Comparison of ENCODE assay signal across 8 mouse cellular contexts in the genomic region with DNA sequence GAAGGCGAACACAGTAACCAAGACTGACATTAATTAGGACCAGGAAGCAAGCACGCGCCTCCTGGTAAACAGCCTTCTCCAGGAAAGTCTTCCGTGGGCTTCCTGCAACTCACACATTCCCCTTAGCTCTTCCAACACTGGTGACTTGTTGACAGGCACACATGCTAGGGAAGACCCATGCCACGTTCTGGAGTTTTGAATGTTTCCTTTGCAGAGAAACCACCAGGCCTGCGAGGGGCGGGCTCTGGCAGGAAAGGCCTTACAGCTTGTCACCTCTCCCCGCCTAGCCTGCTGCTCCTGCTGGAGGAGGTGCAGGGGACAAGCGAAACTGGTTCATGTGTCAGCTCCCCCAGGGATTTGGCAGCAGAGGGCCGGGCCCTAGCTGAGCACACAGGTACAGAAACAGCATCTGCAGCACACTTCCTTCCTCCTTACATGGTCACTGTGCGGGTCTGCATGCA. TPM values are rescaled to one million over a fixed set of nuclear protein-coding genes. Genes with fewer than 3 reads are reported as not detected.
A peak's percentile ranks its signal among the peaks of the same experiment; 100 is the strongest.
DNase-seq lines count a peak whose midpoint lies in the region; ATAC-seq and TF ChIP-seq lines count a peak whose summit lies in the region.

No protein-coding gene starts in this region.

- H3K36me3 ChIP-seq in hindbrain, embryonic 10.5 days = no peaks in the 10 kb centered on the region
- H3K36me3 ChIP-seq in limb, embryonic 12.5 days = no peaks in the 10 kb centered on the region
- no peaks in the 10 kb centered on the region for H3K36me3 ChIP-seq in midbrain, embryonic 14.5 days (ENCODE audit: control insufficient read depth, insufficient read depth, low read length)
- H3K36me3 ChIP-seq in thymus, adult 2 months (ENCODE audit: control insufficient read depth, insufficient read depth, low read length) = no peaks in the 10 kb centered on the region

- WGBS in cerebellum, adult 2 months = 7% methylated on average over 11 of the region's 11 CpGs
- WGBS in hindbrain, embryonic 10.5 days = 19% methylated on average over 11 of the region's 11 CpGs
- 3% methylated on average over 11 of the region's 11 CpGs for WGBS in limb, embryonic 12.5 days
- WGBS in midbrain, embryonic 14.5 days = 30% methylated on average over 11 of the region's 11 CpGs
- WGBS in thymus, adult 2 months = 21% methylated on average over 11 of the region's 11 CpGs

- peak; percentile 85 for DNase-seq in MN1 (ENCODE audit: low spot score)
- peak; percentile 83 for DNase-seq in cerebellum, adult 2 months
- DNase-seq in gastrocnemius, adult 18-20 months (ENCODE audit: low spot score) = peak; percentile 37
- peak; percentile 52 for DNase-seq in hindbrain, embryonic 10.5 days (ENCODE audit: low spot score)
- peak; percentile 49 for DNase-seq in midbrain, embryonic 14.5 days
- DNase-seq in thymus, adult 2 months = peak; percentile 21

- no peaks in the 10 kb centered on the region for H3K9me3 ChIP-seq in hindbrain, embryonic 10.5 days
- H3K9me3 ChIP-seq in limb, embryonic 12.5 days = no peaks in the 10 kb centered on the region
- H3K9me3 ChIP-seq in midbrain, embryonic 14.5 days (ENCODE audit: control insufficient read depth, low read length) = no peaks in the 10 kb centered on the region

- H3K4me3 ChIP-seq in cerebellum, adult 2 months (replicated peaks; ENCODE audit: insufficient read depth, low read depth, low read length) = peak overlapping the region; percentile 53
- H3K4me3 ChIP-seq in hindbrain, embryonic 10.5 days = peak overlapping the region; percentile 29
- peak overlapping the region; percentile 13; the same call in 1 of the 2 replicates for H3K4me3 ChIP-seq in limb, embryonic 12.5 days (replicated peaks)
- no peak overlapping the region for H3K4me3 ChIP-seq in midbrain, embryonic 14.5 days (replicated peaks; ENCODE audit: low read depth, low read length)
- H3K4me3 ChIP-seq in thymus, adult 2 months (ENCODE audit: control insufficient read depth, insufficient read depth, low read length) = no peak overlapping the region

- no peak for TF ChIP-seq CTCF in cerebellum, adult 2 months (IDR thresholded peaks at IDR 0.05; ENCODE audit: borderline replicate concordance, insufficient read depth, low read depth, low read length)
- no peak for TF ChIP-seq CTCF in thymus, adult 2 months (IDR thresholded peaks at IDR 0.05; ENCODE audit: borderline replicate concordance, control insufficient read depth, extremely low read depth, insufficient read depth, low read length, poor library complexity)

- TF ChIP-seq POLR2A in cerebellum, adult 2 months (IDR thresholded peaks at IDR 0.05; ENCODE audit: borderline replicate concordance, insufficient read depth, low read length) = no peak
- no peak for TF ChIP-seq POLR2A in thymus, adult 2 months (IDR thresholded peaks at IDR 0.05; ENCODE audit: control insufficient read depth, extremely low read depth, insufficient read depth, low read length, poor library complexity)

- H3K9ac ChIP-seq in limb, embryonic 12.5 days (replicated peaks) = peak overlapping the region; percentile 32; the same call in 1 of the 2 replicates
- H3K9ac ChIP-seq in midbrain, embryonic 14.5 days (replicated peaks; ENCODE audit: low read length) = no peak overlapping the region

- peak; percentile 50; the same call in 1 of the 2 replicates for ATAC-seq in limb, embryonic 12.5 days (ENCODE audit: insufficient number of reproducible peaks, insufficient read depth, low FRiP score, low TSS enrichment, low read depth)
- ATAC-seq in midbrain, embryonic 14.5 days (ENCODE audit: low FRiP score, low TSS enrichment) = no peak
- no peak for ATAC-seq in monocyte, adult 5-6 weeks (replicated peaks; ENCODE audit: insufficient number of reproducible peaks, low FRiP score, low TSS enrichment, poor library complexity, severe bottlenecking)

- peak overlapping the region; percentile 45 for H3K4me2 ChIP-seq in limb, embryonic 12.5 days
- H3K4me2 ChIP-seq in midbrain, embryonic 14.5 days (ENCODE audit: low read length) = 0 out of 2 replicates have a peak overlapping the region, but pooled peaks have one; percentile 10

- no peaks in the 10 kb centered on the region for H3K27me3 ChIP-seq in cerebellum, adult 2 months (ENCODE audit: control insufficient read depth, insufficient read depth, low read length)
- peaks cover 3% of the 10 kb centered on the region; the same call in 1 of the 2 replicates for H3K27me3 ChIP-seq in hindbrain, embryonic 10.5 days (ENCODE audit: insufficient read depth, poor library complexity, severe bottlenecking)
- no peaks in the 10 kb centered on the region for H3K27me3 ChIP-seq in limb, embryonic 12.5 days
- H3K27me3 ChIP-seq in midbrain, embryonic 14.5 days (ENCODE audit: control insufficient read depth, insufficient read depth, low read length) = no peaks in the 10 kb centered on the region
- H3K27me3 ChIP-seq in thymus, adult 2 months (ENCODE audit: control insufficient read depth, insufficient read depth, low read length) = no peaks in the 10 kb centered on the region

- H3K27ac ChIP-seq in cerebellum, adult 2 months (ENCODE audit: insufficient read depth, low read length) = peak overlapping the region; percentile 90
- H3K27ac ChIP-seq in hindbrain, embryonic 10.5 days = peak overlapping the region; percentile 70
- peak overlapping the region; percentile 66 for H3K27ac ChIP-seq in limb, embryonic 12.5 days
- H3K27ac ChIP-seq in midbrain, embryonic 14.5 days (replicated peaks; ENCODE audit: low read depth, low read length) = no peak overlapping the region
- H3K27ac ChIP-seq in thymus, adult 2 months (ENCODE audit: control insufficient read depth, insufficient read depth, low read length) = no peak overlapping the region

- peaks cover 11% of the 10 kb centered on the region; the same call in 1 of the 2 replicates for H3K4me1 ChIP-seq in cerebellum, adult 2 months (ENCODE audit: control insufficient read depth, insufficient read depth, low read length)
- peaks cover 22% of the 10 kb centered on the region for H3K4me1 ChIP-seq in hindbrain, embryonic 10.5 days (replicated peaks)
- peaks cover 32% of the 10 kb centered on the region for H3K4me1 ChIP-seq in limb, embryonic 12.5 days (replicated peaks)
- H3K4me1 ChIP-seq in midbrain, embryonic 14.5 days (ENCODE audit: control insufficient read depth, insufficient read depth, low read length) = peaks cover 14% of the 10 kb centered on the region
- peaks cover 9% of the 10 kb centered on the region for H3K4me1 ChIP-seq in thymus, adult 2 months (replicated peaks; ENCODE audit: control insufficient read depth, insufficient read depth, low read length)

RNA-seq across cellular contexts. Expression of a gene that starts 48.2 kb away (rescaled TPM):
- polyA plus RNA-seq in cerebellum, adult 2 months (2012; rRNA removed) = 25.6 and 28.4 TPM in 2 replicates
- 10 to 100 TPM; 35.4 to 37.0 TPM for total RNA-seq in gastrocnemius, adult 18-20 months (2021)
- polyA plus RNA-seq in hindbrain, embryonic 10.5 days (2016; fragmentation: Nextera tagmentation; extraction: Ambion mirVana) = 10.4 and 11.7 TPM in 2 replicates
- 17.8 and 18.2 TPM in 2 replicates for polyA plus RNA-seq in limb, embryonic 12.5 days (2016; fragmentation: Nextera tagmentation; extraction: Ambion mirVana)
- 22.8 and 23.8 TPM in 2 replicates for polyA plus RNA-seq in midbrain, embryonic 14.5 days (2014; fragmentation: Nextera tagmentation; extraction: Ambion mirVana)
- 99.0 and 142 TPM in 2 replicates for polyA plus RNA-seq in thymus, adult 2 months (2012; rRNA removed)
- 15.9 to 37.8 TPM (median 20.9 TPM) in 3 replicates for total RNA-seq in monocyte, adult 5-6 weeks (2017)

Comparison
In these comparisons a context has a peak if more than half of its experiments do, and no peak if none do; other contexts are left out.
1. DNase-seq: peak in every context shown above with its lines; median percentile 85 in MN1; 83 in cerebellum, adult 2 months; 52 in hindbrain, embryonic 10.5 days; 49 in midbrain, embryonic 14.5 days; 37 in gastrocnemius, adult 18-20 months; 21 in thymus, adult 2 months.
2. H3K27ac ChIP-seq: peak in cerebellum, adult 2 months (single experiment), hindbrain, embryonic 10.5 days (single experiment) and limb, embryonic 12.5 days (single experiment); none in midbrain, embryonic 14.5 days (single experiment) and thymus, adult 2 months (single experiment).
3. H3K4me3 ChIP-seq: peak in cerebellum, adult 2 months (single experiment), hindbrain, embryonic 10.5 days (single experiment) and limb, embryonic 12.5 days (single experiment); none in midbrain, embryonic 14.5 days (single experiment) and thymus, adult 2 months (single experiment).